Mouse (Mus musculus) layer of hippocampus, adult 8-10 months (tissue): ENCODE results near the gene Frmd5. TPM values are rescaled to one million over a fixed set of nuclear protein-coding genes. Genes with fewer than 3 reads are reported as not detected.

Experiments used
- DNase-seq, 2 experiments: peaks; one replicate each; pipeline ENCODE4 v3.0.0; 2022; ENCODE audit warnings: low spot score in 2 of 2
- total RNA-seq, 4 experiments: library from RNA; stranded (reverse); gene quantifications; 2 replicates each; pipeline ENCODE4 v1.2.4; 2022

Frmd5 gene
- total RNA-seq, 4 experiments from 2014 or later, result 32.5 to 38.7 (median 38.0) TPM

DNA sequence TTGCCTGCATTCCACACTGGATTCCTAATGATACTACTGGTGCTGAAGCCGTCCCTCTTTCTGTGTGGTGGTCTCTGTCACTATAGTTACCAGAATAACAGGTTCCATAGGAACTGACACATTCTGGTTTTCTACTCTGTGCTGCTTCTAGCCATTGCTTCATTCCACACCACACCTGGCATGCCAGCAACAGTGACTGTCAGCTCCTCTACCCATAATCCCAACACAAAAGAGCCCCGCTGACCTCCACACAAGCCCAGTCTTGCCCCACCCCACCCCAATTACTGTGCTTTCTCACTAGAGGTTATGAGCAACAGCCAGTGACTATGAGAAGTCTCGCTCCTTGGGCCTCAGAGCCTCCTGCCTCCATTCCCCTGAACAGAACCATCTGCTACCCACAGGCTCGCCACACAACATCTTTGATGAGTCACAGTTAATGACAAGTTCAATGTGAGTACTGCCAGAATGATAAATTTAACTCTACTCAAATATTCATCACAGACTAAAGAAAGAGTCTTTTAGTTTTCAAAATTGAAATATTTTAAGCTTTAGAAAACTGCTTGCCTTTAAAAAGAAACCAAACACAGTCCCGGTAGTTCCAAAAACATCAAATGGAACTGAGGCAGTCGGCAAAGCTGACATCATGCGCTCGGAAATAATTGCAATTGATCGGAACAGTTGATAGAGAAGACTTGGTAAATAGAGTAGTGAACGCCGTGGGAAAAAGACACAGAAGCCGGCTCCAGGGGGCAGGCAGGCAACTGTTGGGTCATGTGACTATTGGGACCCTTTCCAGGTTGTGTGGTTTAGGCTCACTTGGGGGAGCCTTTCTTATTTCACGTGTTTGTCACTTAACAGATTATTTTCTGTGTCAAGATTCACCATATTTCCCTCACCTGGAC, 185.4 kb downstream of the Frmd5 start:
- DNase-seq, result peak; percentile 49 to 51

DNA sequence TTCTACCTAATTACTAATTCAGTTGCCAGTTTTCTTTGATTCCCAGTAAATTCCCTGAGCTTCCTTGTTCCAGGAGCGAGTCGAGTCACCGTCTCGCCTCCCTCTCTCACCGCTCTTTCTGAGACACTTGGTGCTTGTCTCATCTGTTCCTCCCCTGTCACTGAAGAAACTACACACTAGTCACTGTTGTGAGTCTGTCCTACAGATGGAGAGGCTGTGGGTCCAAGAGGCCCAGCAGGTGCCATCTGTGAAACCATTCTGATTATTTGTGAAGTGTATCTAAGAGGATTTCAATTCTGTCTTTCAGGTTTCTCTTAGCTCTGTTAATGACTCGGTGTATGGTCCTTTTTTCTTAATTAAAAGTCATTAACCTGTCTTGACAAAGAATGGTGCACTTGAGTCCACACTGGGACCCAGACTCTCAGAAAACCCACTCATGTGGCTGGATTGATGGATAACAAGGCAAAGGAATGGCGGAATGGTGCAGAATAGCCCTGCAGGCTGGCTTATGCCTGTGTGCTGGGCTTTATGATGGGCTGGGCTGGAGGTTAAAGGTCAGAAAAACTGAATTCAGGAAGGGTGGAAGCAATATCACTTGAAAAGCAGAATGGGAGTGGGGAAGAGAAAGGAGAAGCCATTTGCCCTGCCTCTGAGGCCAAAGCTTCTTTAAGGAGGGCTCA, 186.2 kb downstream of the Frmd5 start:
- peak in 1 of 2 experiments; percentile 29 for DNase-seq

DNA sequence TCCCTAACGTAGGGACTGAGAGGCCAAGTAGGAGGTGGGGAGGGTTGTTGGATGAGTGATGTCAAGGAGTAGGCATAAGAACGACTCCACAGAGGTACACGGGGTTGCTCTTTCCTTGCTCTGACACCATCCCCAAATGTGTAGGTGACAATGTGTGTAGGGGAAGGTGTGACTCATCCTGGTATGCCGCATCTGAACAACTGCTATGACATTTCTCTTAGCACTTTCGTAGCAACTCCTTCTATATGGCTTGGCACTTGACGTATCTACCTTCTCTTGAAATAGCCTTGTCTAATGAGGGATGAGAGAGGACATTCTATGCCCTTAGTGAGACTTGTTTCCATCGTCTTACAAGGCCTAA, 191.7 kb downstream of the Frmd5 start:
- no peak for DNase-seq

DNA sequence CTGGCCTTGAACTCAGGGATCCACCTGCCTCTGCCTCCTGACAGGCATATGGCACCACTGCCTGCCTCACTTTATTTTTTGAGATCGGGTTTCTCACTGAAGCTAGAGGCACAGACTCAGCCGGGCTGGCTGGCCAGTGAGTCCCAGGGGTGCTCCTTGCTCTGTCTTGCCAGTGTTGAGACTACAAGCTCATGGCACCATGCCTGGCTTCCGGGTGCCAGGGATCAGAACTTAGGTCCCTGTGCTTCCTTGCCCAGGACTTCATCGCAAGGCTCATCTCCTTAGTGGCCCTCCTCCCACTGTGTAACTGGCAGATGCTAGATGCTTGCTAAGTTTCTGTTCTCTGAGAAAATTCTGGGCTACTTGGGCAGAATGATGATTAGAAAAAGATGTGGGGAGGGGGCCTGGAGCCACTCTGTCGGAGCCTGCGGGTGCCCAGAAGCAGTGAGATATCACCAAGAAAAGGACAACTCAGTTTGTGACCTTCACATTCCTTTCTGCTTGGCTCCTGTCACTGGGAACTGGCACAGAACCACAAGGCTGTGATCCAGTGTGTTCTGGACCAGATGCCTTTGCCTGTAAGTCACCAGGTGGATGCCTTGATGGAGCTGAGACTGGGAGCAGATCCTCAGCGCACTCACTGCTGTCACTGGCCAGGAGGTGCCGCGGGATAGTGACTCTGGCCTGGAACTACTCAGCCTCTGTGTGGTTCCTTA, 192.2 kb downstream of the Frmd5 start:
- DNase-seq, result no peak

DNA sequence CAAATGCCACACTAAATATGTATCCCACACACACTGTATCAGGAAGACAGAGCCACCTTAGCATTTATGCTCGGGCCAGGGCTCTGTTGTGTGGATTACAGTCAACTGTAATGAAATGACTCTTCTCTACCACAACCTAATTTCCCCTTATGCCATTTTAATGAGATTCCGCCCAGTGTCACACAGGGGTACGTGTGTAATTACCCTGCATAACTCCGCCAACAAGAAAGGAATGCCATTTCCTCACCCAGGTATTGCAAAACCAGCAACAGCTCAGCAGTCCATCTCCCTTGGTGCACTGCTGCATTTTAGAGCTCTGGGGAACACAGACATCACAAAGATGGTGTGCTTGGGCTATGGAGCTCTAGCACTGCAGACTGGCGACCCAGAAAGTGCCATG, 194.8 kb downstream of the Frmd5 start:
- DNase-seq, result no peak

DNA sequence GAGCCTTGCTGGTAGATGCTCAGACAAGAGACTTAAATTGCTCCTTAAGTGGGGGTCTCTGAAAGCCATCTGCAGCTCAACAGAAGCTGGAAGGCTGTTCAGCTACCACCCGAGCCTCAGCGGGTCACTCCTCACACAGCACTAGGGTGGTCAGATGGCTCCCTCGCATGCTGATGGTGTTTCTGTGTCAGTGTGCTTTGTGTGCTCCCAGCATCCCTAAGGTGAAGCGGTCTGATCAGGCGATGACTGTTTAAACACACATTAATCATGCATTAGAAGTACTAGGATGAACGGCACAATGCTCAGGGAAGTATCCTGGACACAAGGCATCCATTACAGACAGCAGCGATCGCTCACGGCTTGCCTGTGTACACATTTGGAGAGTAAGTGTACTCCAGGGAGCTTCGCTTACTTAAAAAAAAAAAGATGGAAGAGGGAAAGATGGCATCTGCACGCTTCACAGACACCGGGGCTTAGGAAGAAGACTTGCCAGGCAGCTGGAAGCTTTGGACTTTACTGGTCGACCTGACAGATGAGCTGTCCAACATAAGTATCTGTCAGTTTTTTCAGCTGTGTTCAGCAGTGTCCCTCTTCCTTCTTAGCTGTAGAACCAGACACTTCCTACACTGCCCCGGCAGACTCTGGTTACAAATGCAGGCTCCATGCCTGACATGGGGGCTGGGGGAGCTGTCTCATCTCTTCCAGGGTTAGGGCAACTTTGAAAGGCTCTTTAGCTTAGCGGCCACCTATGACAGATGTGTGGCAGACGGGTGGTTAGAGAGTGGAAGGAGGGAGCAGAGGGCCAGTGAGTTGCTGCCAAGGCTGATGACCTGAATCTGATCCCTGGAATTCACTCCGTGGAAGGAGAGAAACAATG, 196.6 kb downstream of the Frmd5 start:
- DNase-seq, result no peak

DNA sequence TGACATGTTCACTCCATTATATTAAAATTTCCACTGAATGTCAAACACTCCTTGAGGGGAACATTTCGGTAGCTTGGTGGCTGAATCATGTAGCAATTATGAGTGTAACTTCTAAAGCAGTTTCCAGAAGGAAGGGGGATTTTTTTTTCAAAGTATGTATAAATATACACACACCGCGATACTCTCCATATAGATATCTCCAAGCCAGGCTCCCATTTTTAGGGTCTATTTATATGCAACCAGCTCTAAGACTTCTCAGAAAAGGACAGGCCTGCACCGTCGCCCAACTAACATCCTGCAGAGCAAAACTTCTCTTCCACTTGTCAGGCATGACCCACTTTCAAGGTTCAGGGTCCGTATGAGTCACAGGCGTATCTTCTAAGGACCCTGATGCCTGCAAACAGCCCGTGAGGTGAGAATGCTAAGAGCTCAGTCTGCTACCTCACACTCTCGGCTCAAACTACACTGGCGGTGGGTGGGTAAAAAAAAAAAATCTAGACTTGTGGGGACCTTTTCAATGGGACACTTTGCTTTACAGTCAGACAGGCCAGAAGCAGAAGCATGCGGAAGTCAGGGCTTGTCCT, 197.7 kb downstream of the Frmd5 start:
- no peak for DNase-seq

DNA sequence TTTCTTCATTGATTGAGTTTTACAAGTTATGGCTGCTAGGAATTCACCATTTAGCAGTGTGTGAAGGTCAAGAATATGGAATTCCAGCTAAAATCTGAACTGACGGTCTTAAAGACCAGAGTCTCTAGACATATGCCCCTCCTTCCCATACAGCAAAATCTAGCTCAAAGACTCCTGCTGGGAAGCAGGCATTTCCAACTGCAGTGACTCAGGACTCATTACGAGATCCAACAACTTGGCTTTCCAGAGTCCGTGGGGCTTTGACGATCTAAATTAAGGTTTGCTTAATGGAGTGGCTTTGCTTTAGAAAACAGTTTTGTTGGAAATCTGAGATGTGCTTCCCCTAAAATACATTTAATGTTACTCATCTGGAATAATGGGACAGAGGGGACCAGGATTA, 204.5 kb downstream of the Frmd5 start:
- DNase-seq, result no peak

DNA sequence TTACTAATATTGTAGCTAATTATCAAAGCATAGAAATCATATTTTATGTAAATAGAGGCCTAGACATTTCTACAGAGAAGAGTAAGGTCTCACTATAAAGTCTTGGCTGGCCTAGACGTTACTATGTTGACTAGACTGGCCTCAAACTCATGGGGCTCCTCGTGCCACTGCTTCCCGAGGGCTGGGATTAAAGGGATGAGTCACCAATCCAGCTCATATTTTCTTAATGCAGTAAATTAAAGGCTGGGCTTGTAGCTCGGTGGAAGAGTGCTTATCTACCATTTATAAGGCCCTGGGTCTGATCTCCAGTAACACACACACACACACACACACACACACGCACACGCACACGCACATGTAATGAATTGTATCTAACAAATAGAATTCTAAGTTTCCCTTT, 205.3 kb downstream of the Frmd5 start:
- DNase-seq, result no peak

DNA sequence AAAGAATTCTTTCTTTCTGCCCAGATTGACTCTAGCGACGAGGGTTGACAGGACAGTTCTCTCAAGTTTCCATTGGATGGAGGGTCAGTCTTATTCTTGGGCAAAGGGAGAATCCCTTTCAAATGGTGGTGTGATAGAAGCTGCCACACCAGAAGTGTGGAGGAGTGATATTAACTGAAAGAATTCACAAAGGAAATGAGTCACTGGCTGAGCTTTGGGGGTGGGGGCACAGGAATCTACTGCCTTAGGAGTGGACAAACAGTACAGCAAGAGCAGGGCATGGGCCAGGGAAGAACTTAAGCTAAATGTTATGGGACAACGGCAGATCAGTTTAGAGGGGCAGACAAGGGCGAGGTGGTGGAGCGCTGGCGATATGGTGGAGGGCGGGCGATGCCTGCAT, 206.2 kb downstream of the Frmd5 start:
- no peak for DNase-seq

DNA sequence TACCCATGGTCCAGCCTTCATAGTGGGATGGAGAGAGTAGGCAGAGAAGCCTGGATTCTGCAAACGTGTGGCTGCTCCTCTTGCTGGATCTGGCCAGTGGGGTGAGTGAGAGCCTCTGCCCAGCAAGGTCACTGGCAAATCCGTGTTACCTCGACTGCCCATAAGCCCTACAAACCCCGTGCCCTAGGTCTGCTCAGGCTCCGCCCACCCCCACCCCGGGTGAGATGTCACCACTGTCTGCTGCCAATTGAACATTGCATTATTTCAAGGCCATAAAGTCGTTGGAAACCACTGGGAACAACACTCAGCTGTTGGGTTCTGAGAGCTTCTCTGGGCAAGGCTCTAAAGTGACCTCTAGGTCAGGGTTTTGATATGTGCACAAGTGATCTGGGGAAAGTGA, 208.6 kb downstream of the Frmd5 start:
- DNase-seq, result no peak

DNA sequence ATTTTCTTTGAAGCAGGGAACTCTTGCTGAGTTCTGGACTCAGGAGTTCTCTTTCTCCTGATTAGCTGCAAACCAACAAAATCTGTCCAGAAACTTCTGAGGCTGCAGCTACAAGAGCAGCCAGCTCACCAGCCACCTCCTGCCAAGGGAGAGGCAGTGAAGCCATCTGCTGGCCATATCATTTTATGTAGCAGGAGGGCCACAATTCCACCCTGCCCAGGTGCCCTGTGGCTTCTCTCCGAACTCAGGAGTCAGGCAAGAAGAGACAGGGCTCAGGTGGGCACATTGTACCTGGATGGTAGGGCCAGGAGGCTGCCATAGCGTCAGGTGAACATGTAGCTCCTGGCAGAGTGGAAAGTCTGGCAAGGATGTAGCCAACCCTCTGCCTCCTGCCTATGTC, 210.3 kb downstream of the Frmd5 start:
- no peak for DNase-seq

DNA sequence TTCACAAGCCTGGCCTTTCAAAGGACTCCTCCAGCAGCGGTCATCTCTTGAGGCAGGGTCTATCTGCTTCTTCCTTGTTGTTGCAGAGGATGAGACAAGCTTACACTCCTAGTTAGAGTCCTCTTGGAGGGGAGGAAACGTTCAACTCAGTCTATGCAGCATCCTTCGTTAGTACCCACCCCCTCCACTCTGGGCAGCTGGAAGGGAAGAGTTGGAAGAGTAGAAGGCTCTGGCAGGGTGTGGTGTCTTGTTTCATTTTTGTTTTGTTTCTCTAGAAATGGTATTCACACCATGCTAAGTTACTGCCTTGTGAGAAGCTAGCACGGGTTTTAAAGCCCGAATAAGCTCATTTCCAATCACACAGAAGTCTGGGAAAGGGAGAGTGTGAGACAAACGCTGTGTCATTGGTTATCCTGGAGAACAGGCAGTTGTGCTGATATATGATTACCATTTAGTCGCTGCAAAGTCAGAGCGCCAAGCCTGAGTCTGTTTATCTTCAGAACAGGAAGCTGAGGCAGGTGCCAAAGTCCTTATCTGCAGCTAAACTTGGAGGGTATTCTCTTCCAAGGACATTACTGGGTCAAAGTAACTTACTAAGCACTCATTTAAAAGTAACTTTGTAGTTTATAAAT, 212.1 kb downstream of the Frmd5 start:
- no peak for DNase-seq

DNA sequence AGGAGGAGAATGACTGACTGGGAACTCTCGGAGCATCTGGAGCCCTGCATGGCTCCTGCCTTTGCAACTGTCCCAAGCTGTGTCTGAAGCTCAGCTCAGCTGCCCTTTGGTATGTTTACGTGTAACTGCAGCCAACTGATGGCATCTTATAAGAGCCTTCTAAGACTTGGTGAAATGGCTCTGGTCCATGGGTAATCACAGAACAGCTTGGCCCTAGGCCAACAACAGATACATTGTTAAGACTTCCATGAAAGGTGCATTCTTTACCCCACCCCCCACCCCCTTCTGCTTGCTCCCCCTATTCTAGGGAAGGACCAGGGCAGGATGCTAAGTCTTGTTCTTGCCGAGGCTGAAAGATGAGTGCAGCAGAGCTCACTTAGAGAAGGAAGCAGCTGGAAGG, 212.8 kb downstream of the Frmd5 start:
- no peak for DNase-seq

DNA sequence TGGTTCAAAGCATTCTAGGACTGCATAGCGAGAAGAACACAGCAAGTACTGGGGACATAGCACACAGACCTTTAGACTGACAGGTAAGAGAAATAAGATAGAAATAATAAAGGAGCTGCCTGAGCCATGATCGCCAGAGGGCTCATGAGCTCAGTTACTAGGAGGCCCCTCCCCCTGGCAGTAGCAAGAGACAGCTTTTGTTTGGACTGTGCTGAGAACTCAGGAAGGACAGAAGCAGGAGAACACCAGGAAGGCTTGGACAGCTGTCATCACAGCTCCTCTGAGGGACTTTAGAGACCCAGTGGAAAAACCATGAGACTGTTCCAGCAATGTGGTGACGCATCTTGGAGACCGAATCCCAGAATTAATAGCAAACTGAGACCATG, 218.6 kb downstream of the Frmd5 start:
- DNase-seq, result peak; percentile 25 to 32

DNA sequence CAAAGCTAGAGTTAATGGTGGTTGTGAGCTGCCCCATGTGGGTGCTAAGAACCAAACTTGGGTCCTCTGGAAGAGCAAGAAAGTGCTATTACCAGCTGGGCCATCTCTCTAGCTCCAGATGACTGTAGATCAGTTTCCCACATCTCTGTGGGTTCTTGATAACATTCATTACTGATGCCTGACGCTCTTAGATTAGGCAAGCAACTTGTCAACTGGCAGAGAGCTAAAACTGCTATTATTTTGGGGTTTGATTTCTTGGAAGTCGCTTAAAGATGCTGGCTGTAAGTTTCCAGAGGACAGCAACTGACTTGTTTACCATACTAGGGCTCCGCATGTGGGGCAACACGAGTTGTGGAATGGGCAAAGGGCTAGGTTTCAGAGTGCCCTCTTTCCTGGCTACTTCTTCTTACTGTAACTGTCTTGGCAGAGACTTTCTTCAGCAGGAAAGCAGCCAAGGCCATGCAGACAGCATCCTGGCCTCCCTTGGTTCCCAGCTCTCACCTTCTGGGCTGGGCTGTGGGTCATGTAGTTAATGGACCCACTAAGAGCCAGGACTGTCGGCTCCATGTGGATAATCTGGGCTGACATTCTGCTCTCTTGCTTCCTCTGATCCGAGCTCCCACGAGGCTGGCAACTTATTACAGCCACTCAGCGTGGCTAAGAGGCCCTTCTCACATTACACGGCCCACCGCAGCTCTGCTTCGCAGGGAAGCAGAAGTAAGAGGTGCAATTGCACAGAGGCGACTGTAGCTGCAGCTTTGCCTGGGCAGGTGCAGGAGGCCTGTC, 219.2 kb downstream of the Frmd5 start:
- DNase-seq, result no peak

DNA sequence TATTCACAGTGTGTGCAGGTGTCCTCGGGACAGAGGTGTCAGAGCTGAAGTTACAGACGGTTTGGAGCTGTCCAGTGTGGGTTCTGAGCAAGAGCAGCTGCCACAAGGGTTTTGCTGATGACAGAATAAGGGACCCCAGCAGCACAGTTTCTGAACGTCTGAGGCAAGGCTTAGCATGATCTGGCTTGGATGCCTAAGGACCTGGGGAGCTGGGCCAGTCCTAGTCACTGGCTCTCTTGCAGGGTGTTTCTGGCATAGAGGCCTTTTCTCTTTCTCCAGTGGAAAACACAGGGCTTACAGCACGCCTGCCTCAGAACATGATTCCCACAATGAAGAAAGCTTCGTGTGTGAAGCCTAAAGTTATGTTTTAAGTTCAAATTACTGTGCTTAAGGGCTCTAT, 222.2 kb downstream of the Frmd5 start:
- no peak for DNase-seq

DNA sequence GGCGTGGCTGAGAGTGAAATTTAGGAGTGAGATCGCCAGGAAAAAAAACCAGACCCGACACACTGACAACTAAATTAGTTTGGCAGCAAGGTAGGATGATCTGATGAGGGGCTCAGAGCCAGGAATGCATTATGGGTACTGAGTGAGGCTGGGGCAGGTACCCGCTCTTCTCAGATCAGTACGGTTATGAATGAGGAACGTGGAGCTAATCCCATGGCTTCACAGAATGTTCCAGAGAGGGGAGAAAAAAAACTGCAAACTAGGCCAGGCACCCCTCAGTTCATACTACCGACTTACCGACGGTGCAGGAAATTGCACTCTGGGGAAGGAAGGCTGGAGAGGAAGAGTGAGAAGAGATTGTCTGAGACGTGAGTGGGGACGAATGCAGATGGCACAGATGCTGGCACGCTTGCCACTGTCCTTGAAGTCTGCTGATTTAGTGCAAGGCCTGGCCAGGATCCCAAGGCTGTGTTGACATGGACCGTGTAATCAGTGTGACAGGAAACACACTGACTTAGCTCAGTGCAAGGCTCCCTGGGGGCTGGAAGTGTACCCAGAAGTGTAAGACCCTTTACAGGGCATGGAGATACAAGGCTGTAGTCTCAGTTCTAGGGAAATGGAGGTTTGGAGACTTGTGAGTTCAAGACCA, 223.3 kb downstream of the Frmd5 start:
- no peak for DNase-seq

DNA sequence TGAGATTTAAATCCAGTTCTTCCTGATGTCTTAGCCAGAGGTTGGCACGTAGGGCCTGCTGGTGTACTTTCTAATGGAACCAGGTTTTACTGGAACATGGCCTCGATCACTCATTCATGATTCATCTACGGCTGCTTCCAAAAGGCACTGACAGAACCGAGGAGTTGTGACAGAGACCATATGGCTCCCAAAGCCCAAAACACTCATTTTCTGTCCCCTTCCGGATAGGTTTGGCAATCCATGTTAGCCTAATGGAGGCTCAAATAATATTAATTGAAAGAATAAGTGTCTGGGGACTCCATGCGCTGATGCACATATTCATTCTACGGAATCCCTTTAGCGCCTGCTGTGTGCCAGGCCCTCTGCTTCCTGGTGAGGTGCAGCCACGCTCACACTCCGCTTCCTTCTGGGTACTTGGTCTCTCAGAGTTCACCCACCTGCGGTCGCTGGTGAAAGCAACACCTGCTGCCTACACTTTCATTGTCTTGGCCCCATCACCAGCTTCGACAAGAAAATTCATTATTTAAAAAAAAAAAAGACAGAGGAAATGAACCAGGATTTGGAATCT, 224.0 kb downstream of the Frmd5 start:
- DNase-seq, result no peak
